Mouse (Mus musculus): ENCODE measurements around the gene Treml4.

DNA sequence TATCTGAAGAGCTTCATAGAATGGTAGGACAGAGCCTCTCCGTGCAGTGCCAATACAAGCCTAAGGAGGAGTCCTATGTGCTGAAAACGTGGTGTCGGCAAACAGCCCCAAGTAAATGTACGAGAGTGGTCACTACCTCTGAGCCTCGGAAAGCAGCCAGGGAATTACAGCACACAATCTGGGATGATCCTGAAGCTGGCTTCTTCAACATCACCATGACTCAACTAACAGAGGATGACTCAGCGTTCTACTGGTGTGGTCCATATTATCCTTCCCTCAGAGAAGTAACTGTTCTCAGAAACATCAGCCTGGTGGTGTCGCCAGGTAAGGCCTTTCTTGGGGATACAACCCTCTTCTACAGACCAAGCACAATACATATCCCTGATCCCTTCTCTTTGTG, 567 bp downstream of the Treml4 start:
- TF ChIP-seq CTCF (IDR thresholded peaks at IDR 0.05; ENCODE audit: borderline replicate concordance, extremely low read depth, insufficient read depth, insufficient read length) (no peak), POLR2A (IDR thresholded peaks at IDR 0.05; ENCODE audit: borderline replicate concordance, extremely low read depth, insufficient read depth, insufficient read length, poor library complexity, severe bottlenecking) (no peak)

Data from brain, embryonic 14.5 days (tissue).